14 mouse cellular contexts compared by ENCODE assay signal in genomic region chr3:42402716-42403115, GRCm38 (mm10).
"Had no signal": no experiment of that assay in that cellular context is flagged by ENCODE, and none has a peak within 500 bp of the region (broad histone marks: within the 10 kb centered on the region; RNA-seq: fewer than 3 reads in every experiment).

No protein-coding gene starts in this region.

- DNase-seq: kidney, adult 11 months; kidney, adult 8-10 months; kidney, postnatal 10 days; kidney, postnatal 36 days; liver, embryonic 13.5 days; lung, adult 2 months; lung, postnatal 14 days; lung, postnatal 4 days; midbrain, embryonic 14.5 days; right cerebral cortex, postnatal 14 days; spleen, adult 18-20 months; thymus, adult 18-20 months; thymus, postnatal 36 days had no signal

- ATAC-seq: intestine, embryonic 15.5 days had no signal
